18 mouse cellular contexts compared by ENCODE assay signal in the genomic region with DNA sequence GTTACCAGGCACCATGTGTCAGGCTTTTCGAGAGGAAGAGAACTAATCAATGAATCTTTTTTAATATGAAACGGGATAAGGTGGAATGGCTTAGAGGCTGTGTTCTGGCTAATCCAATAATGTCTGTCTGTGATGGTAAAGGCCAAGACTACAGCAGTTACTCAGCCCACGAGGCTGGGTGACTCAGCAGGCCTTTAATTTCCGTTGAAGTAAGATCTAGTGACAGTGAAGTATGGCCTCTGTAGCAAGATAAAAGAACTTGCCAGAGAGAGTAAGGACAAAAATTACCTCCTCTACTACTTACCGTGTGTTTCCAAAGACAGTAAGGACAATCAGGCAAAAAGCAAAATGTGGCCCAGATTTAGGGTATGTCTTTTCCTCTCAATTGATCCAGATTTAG.
"Had no signal": no experiment of that assay in that cellular context is flagged by ENCODE, and none has a peak within 500 bp of the region (broad histone marks: within the 10 kb centered on the region; RNA-seq: fewer than 3 reads in every experiment).

No protein-coding gene starts in this region.

- H3K4me3 ChIP-seq: kidney, embryonic 15.5 days; left cerebral cortex, adult 2 months; limb, embryonic 10.5 days; liver, embryonic 12.5 days; midbrain, embryonic 10.5 days; myocyte; neural tube, embryonic 15.5 days; stomach, embryonic 15.5 days had no signal

- H3K4me1 ChIP-seq: kidney, embryonic 15.5 days; limb, embryonic 10.5 days; liver, embryonic 12.5 days; midbrain, embryonic 10.5 days; neural tube, embryonic 15.5 days; stomach, embryonic 15.5 days had no signal

- H3K27me3 ChIP-seq: kidney, embryonic 15.5 days; liver, embryonic 12.5 days; neural tube, embryonic 15.5 days; stomach, embryonic 15.5 days had no signal

- H3K9me3 ChIP-seq: kidney, embryonic 15.5 days; limb, embryonic 10.5 days; liver, embryonic 12.5 days; midbrain, embryonic 10.5 days; neural tube, embryonic 15.5 days; stomach, embryonic 15.5 days had no signal

- H3K36me3 ChIP-seq: kidney, embryonic 15.5 days; limb, embryonic 10.5 days; liver, embryonic 12.5 days; midbrain, embryonic 10.5 days; neural tube, embryonic 15.5 days; stomach, embryonic 15.5 days had no signal

- DNase-seq: kidney, postnatal 25 days; lung, embryonic 14.5 days; lung, postnatal 10 days; lung, postnatal 4 days; midbrain, embryonic 14.5 days; right cerebral cortex, adult 18-20 months; right cerebral cortex, postnatal 4 days; spleen, adult 18-20 months; thymus, adult 2 months; thymus, postnatal 25 days had no signal

- H3K27ac ChIP-seq: kidney, embryonic 15.5 days; left cerebral cortex, adult 2 months; limb, embryonic 10.5 days; liver, embryonic 12.5 days; midbrain, embryonic 10.5 days; neural tube, embryonic 15.5 days; stomach, embryonic 15.5 days had no signal
